Mouse (Mus musculus) ES-Bruce4 (cell line): Measurements from ENCODE around the gene Zfp992.
"Not testable (repeated sequence)": the region's sequence is repeated elsewhere in the genome, so short reads cannot be mapped to it uniquely, and the experiment has no call there.

Experiments used
- CTCF ChIP-seq: IDR thresholded peaks from one replicate; pipeline ENCODE4 v1.8.1; 2011; ENCODE audit warnings: low read depth, low read length
- EP300 ChIP-seq: IDR thresholded peaks from 2 replicates; pipeline ENCODE4 v1.6.1; 2011; ENCODE audit warnings: low read depth, low read length; ENCODE audit not compliant: insufficient read depth
- POLR2A ChIP-seq: IDR thresholded peaks from one replicate; pipeline ENCODE4 v1.8.1; 2011; ENCODE audit warnings: low read length; ENCODE audit not compliant: insufficient read depth

DNA sequence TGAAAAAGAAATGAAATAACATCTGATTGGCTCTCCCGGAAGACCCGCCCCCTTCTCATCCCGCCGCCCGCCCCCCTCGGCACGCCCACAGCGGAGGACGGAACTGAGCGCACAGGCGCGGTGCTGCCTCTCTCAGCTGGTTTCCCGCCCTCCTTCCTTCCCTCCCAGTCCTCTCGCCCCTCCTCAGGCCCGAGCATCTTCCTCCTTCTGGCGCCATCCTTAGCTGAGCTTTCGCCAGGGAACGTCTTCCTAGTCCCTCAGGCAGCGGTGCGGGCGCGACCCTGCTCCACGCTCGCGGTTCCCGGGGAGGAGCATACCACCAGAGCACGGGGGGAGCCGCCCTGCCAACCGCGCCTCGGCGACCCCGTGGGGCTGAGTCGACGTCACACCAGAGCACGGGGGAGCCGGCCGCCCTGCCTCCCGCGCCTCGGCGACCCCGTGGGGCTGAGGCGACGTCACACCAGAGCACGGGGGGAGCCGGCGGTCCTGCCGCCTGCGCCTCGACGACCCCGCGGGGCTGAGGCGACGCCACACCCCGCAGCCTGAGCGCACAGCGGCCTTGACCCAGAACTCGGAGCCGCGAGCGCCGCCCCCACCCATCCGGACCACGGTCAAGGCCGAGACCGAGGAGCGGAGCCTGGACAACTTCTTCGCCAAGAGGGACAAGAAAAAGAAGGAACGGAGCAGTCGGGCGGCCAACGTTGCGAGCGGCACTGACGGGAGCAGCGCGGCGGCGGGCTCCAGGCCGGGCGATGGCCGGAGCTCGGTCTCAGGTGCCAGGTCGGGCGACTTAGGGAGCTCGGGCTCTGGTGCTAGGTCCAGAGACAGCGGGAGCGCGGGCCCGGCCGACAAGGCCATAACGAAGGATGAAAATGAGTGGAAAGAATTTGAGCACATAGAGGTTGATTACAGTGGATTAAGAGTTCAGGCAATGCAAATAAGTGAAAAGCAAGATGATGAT is 26.2 kb downstream of the Zfp992 start:
- not testable (repeated sequence) for TF ChIP-seq POLR2A, CTCF, EP300
